Mouse (Mus musculus): ENCODE data around the gene Dhrs7b. TPM values are rescaled to one million over a fixed set of nuclear protein-coding genes. Genes with fewer than 3 reads are reported as not detected.

Gene Dhrs7b
- total RNA-seq (2023): 4.8 and 5.3 TPM in 2 replicates

DNA sequence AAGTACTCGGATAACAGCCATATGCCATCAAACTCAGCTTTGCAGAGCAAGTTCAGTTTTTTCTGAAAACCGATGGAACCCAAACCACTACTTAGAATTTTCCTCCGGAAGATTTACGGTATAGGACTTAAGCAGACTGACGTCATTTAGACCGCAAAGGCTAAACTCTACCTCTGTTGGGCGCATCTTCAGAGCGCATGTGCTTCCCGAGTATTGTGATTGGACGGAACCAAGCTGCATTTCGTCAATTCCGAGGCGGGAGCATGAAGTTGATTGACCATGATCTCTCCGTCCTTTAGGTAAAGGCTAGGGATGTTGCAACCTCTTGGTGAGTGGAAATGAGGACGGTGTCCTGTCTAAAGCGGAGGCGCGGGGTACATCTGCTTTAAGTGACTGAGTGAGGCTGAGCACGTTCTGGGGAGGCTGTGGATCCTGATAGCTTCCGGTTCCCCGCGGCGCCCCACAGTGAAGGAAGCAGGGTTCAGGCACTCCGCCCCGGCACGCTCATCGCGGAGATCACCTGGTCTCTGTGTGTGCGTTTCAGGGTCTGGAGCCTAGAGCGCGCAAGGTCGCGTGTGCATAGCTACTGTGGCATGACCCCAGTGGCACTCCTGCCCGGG is at the start of gene Dhrs7b:
Dhrs7b (plus strand) TSS at position 199 of the 620 bp plus-strand sequence.

DNA sequence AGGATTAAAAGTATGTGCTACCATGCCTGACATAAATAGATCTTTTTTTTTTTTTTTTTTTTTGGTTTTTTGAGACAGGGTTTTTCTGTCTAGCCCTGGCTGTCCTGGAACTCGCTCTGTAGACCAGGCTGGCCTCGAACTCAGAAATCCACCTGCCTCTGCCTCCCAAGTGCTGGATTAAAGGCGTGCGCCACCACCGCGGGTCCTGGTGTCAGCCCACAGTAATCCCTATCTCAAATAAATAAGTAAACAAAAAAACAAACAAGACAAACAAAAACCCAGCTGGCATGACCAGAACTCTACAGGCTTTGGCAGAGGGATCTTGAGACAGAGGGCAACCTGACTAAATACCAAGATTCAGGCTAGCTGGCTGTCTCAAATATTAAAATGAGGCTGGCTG is 18.8 kb upstream of the Dhrs7b start, which contains the start of gene Shmt1:
Shmt1 (minus strand) TSS at position 101 of the 400 bp plus-strand sequence.

DNA sequence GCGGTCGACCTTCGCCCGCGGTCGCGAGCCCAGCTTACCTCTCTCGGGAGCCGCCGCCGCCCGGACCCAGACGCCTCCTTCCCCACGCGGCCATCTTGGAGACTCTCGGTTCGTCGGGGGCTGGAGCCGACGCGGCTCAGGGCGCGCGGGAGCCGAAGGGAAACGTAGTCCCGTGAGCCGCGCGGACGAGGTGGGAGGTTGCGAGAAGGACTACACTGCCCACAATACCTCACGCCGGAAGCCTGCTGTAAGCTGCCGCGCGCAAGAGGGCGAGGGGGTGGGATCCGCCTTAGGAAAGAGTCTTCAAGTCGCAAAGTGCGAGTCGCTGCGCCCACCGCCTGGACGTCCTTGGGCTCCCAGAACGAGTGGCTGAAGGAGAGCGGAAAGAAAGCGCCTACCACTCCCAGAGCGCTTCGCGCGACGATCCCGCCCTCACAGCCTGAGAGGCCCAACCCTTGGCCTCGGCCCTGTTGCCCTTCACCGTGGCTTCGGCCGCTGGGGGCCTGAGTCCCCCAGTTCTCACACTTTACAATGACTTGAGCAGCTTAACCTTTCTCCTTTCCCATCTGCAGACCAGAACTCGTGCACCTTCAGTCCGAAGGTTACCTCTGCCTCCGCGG is 48.4 kb downstream of the Dhrs7b start, which contains the start of gene Tmem11:
Tmem11 (minus strand) TSS at position 598 of the 620 bp plus-strand sequence.

Other genes starting within 250 kb of the Dhrs7b start
- gene Llgl1, start 130.9 kb upstream of the Dhrs7b start, total RNA-seq (2023): 13.9 and 16.0 TPM in 2 replicates
- gene Flii, start 103.4 kb upstream of the Dhrs7b start, total RNA-seq (2023): 223 and 259 TPM in 2 replicates
- 10.0 and 11.4 TPM in 2 replicates for gene Mief2, start 102.2 kb upstream of the Dhrs7b start, total RNA-seq (2023)
- 8.7 and 13.8 TPM in 2 replicates for gene Top3a, start 53.3 kb upstream of the Dhrs7b start, total RNA-seq (2023)
- 47.2 and 65.6 TPM in 2 replicates for gene Smcr8, start 53.1 kb upstream of the Dhrs7b start, total RNA-seq (2023)
- 8.4 and 10.0 TPM in 2 replicates for gene Shmt1, start 18.9 kb upstream of the Dhrs7b start, total RNA-seq (2023)
- gene Tmem11, start 48.6 kb downstream of the Dhrs7b start, total RNA-seq (2023): 14.6 and 16.7 TPM in 2 replicates
- 6.0 and 7.4 TPM in 2 replicates for gene Natd1, start 84.1 kb downstream of the Dhrs7b start, total RNA-seq (2023)
- 135 and 174 TPM in 2 replicates for gene Map2k3, start 101.4 kb downstream of the Dhrs7b start, total RNA-seq (2023)
- not detected in 2 replicates for gene Kcnj12, start 191.9 kb downstream of the Dhrs7b start, total RNA-seq (2023)

Data from neutrophil, adult 65 days (primary cell).